Mouse (Mus musculus): Measurements from ENCODE around the gene 5430402E10Rik. TPM values are rescaled to one million over a fixed set of nuclear protein-coding genes. Genes with fewer than 3 reads are reported as not detected.

5430402E10Rik gene
- polyA plus RNA-seq (2015; fragmentation: Nextera tagmentation; extraction: Ambion mirVana) = not detected in 2 replicates

GRCm38 (mm10) chrX:77924962-77925361, at the start of gene 5430402E10Rik:
TSS of gene 5430402E10Rik (minus strand) at chrX:77925062.

Other genes with a start within 250 kb of the 5430402E10Rik start
- gene Prkx, start 128.8 kb downstream of the 5430402E10Rik start, polyA plus RNA-seq (2015; fragmentation: Nextera tagmentation; extraction: Ambion mirVana) = 13.9 and 14.2 TPM in 2 replicates
- gene Pbsn, start 71.4 kb downstream of the 5430402E10Rik start, polyA plus RNA-seq (2015; fragmentation: Nextera tagmentation; extraction: Ambion mirVana) = not detected in 2 replicates
- gene Gm14744, start 60.3 kb downstream of the 5430402E10Rik start, polyA plus RNA-seq (2015; fragmentation: Nextera tagmentation; extraction: Ambion mirVana) = not detected in 2 replicates
- not detected in 2 replicates for gene Obp1a, start 166.3 kb upstream of the 5430402E10Rik start, polyA plus RNA-seq (2015; fragmentation: Nextera tagmentation; extraction: Ambion mirVana)
- gene Gm5938, start 200.4 kb upstream of the 5430402E10Rik start, polyA plus RNA-seq (2015; fragmentation: Nextera tagmentation; extraction: Ambion mirVana) = not detected in 2 replicates